Comparison of ENCODE assay signal across 8 mouse cellular contexts in genomic region chr15:9140252-9140680, GRCm38 (mm10). TPM values are rescaled to one million over a fixed set of nuclear protein-coding genes. Genes with fewer than 3 reads are reported as not detected.
DNase-seq lines count a peak whose midpoint lies in the region; ATAC-seq and TF ChIP-seq lines count a peak whose summit lies in the region.

Gene Lmbrd2 (plus strand): TSS chr15:9140550.

- no peaks in the 10 kb centered on the region for H3K9me3 ChIP-seq in heart, embryonic 10.5 days
- H3K9me3 ChIP-seq in kidney, embryonic 15.5 days (replicated peaks), result no peaks in the 10 kb centered on the region

- peak within 1 kb of the TSS; percentile 64 for H3K27ac ChIP-seq in bone marrow macrophage, adult 2 months (ENCODE audit: insufficient read depth, low read depth, low read length)
- H3K27ac ChIP-seq in embryonic fibroblast, embryonic 13.5 days (ENCODE audit: insufficient read depth, low read length), result peak within 1 kb of the TSS; percentile 20; the same call in 1 of the 2 replicates
- H3K27ac ChIP-seq in heart, embryonic 10.5 days, result peak within 1 kb of the TSS; percentile 92
- H3K27ac ChIP-seq in kidney, embryonic 15.5 days, result peak within 1 kb of the TSS; percentile 92

- peaks cover 15% of the 10 kb centered on the region for H3K4me1 ChIP-seq in bone marrow macrophage, adult 2 months (ENCODE audit: control insufficient read depth, insufficient read depth, low read length)
- peaks cover 2% of the 10 kb centered on the region; the same call in 1 of the 2 replicates for H3K4me1 ChIP-seq in embryonic fibroblast, embryonic 13.5 days (ENCODE audit: control insufficient read depth, insufficient read depth, low read length)
- H3K4me1 ChIP-seq in heart, embryonic 10.5 days, result peaks cover 11% of the 10 kb centered on the region
- peaks cover 13% of the 10 kb centered on the region for H3K4me1 ChIP-seq in kidney, embryonic 15.5 days

- no peaks in the 10 kb centered on the region for H3K27me3 ChIP-seq in heart, embryonic 10.5 days (ENCODE audit: insufficient read depth, poor library complexity, severe bottlenecking)
- no peaks in the 10 kb centered on the region for H3K27me3 ChIP-seq in kidney, embryonic 15.5 days

- peak within 1 kb of the TSS; percentile 79 for H3K9ac ChIP-seq in kidney, embryonic 15.5 days

- peak; percentile 95 for DNase-seq in A20 (ENCODE audit: low read depth, low spot score)
- peak; percentile 99 for DNase-seq in heart, embryonic 10.5 days (ENCODE audit: low spot score)
- peak; percentile 98 for DNase-seq in liver
- peak; percentile 95 to 97 for DNase-seq in spleen, postnatal 4 days (ENCODE audit: low spot score in 2 of 2)

- TF ChIP-seq CTCF in bone marrow macrophage, adult 2 months (IDR thresholded peaks at IDR 0.05; ENCODE audit: low read depth, low read length), result no peak
- no peak for TF ChIP-seq CTCF in embryonic fibroblast, embryonic 13.5 days (IDR thresholded peaks at IDR 0.05; ENCODE audit: borderline replicate concordance, insufficient read depth, low read length)

- peak within 1 kb of the TSS; percentile 60 for H3K4me2 ChIP-seq in kidney, embryonic 15.5 days

- peak within 1 kb of the TSS; percentile 95 for H3K4me3 ChIP-seq in bone marrow macrophage, adult 2 months (ENCODE audit: insufficient read depth, low read length)
- peak within 1 kb of the TSS; percentile 87 for H3K4me3 ChIP-seq in embryonic fibroblast, embryonic 13.5 days (ENCODE audit: insufficient read depth, low read length)
- H3K4me3 ChIP-seq in heart, embryonic 10.5 days, result peak within 1 kb of the TSS; percentile 93
- H3K4me3 ChIP-seq in kidney, embryonic 15.5 days (replicated peaks), result peak within 1 kb of the TSS; percentile 94

- TF ChIP-seq POLR2A in bone marrow macrophage, adult 2 months (IDR thresholded peaks at IDR 0.05; ENCODE audit: borderline replicate concordance, low read depth, low read length), result no peak
- TF ChIP-seq POLR2A in embryonic fibroblast, embryonic 13.5 days (IDR thresholded peaks at IDR 0.05; ENCODE audit: low read depth, low read length), result peak; percentile 79

- ATAC-seq in kidney, embryonic 15.5 days (replicated peaks; ENCODE audit: low FRiP score), result peak; percentile 98
- ATAC-seq in monocyte, adult 5-6 weeks (replicated peaks; ENCODE audit: insufficient number of reproducible peaks, low FRiP score, low TSS enrichment, poor library complexity, severe bottlenecking), result peak; percentile 100

- 0% methylated on average over 34 of the region's 34 CpGs for WGBS in heart, embryonic 10.5 days
- WGBS in kidney, embryonic 15.5 days, result under 1% methylated on average over 34 of the region's 34 CpGs

- H3K36me3 ChIP-seq in heart, embryonic 10.5 days, result peaks cover 31% of the 10 kb centered on the region
- H3K36me3 ChIP-seq in kidney, embryonic 15.5 days, result peaks cover 32% of the 10 kb centered on the region

RNA-seq across cellular contexts. Expression of gene Lmbrd2, which starts in this region (rescaled TPM):
- polyA plus RNA-seq in bone marrow macrophage, adult 2 months (2012; ENCODE audit: insufficient read depth, insufficient read length, missing spikeins), result 20.5 and 20.6 TPM in 2 replicates
- 24.6 and 24.7 TPM in 2 replicates for polyA plus RNA-seq in embryonic fibroblast, embryonic 13.5 days (2011; ENCODE audit: insufficient read length, low read depth, missing spikeins)
- polyA plus RNA-seq in heart, embryonic 10.5 days (2016; fragmentation: Nextera tagmentation; extraction: Ambion mirVana), result 2.1 and 2.2 TPM in 2 replicates
- polyA plus RNA-seq in kidney, embryonic 15.5 days (2015; fragmentation: Nextera tagmentation; extraction: Ambion mirVana), result 3.6 and 3.7 TPM in 2 replicates
- 8.1 to 15.4 TPM (median 10.2 TPM) in 3 replicates for total RNA-seq in monocyte, adult 5-6 weeks (2017)

Comparison
In these comparisons a context has a peak if more than half of its experiments do, and no peak if none do; other contexts are left out.
1. Peak in every context shown above with its lines: DNase-seq, ATAC-seq, H3K4me3 ChIP-seq and H3K27ac ChIP-seq.
2. H3K27ac ChIP-seq: peak in every context shown above with its lines; median percentile 92 in heart, embryonic 10.5 days; 92 in kidney, embryonic 15.5 days; 64 in bone marrow macrophage, adult 2 months; 20 in embryonic fibroblast, embryonic 13.5 days.